Mouse (Mus musculus) heart, postnatal 0 days (tissue): ENCODE measurements around the gene Psmd6. TPM values are rescaled to one million over a fixed set of nuclear protein-coding genes. Genes with fewer than 3 reads are reported as not detected.

Source experiments
- ATAC-seq: fragments of 200-750 bp; cut with Nextera tagmentation; 2 replicates; pipeline ENCODE4 v1.8.0; 2017; ENCODE audit warnings: low read depth, moderate number of reproducible peaks, moderate library complexity; ENCODE audit not compliant: insufficient read depth
- DNase-seq: peaks from one replicate; pipeline ENCODE4 v3.0.0-alpha.2; 2016; ENCODE audit warnings: low spot score
- H3K27ac ChIP-seq: fragments of 300-500 bp; sonication (generic); 2 replicates; pipeline ENCODE4 v1.5.1; 2014; ENCODE audit warnings: low read depth, mild to moderate bottlenecking
- H3K27me3 ChIP-seq: fragments of 300-500 bp; sonication (generic); 2 replicates; pipeline ENCODE4 v1.6.1; 2014; ENCODE audit warnings: low read length, mixed read lengths; ENCODE audit not compliant: control insufficient read depth, insufficient read depth
- H3K36me3 ChIP-seq: fragments of 300-500 bp; sonication (generic); replicated peaks from 2 replicates; pipeline ENCODE4 v1.6.1; 2014; ENCODE audit warnings: low read length, mixed read lengths; ENCODE audit not compliant: control insufficient read depth, insufficient read depth
- H3K4me1 ChIP-seq: fragments of 300-500 bp; sonication (generic); 2 replicates; pipeline ENCODE4 v1.6.1; 2014; ENCODE audit warnings: antibody characterized with exemption; ENCODE audit not compliant: control insufficient read depth, insufficient read depth
- H3K4me2 ChIP-seq: fragments of 300-500 bp; sonication (generic); 2 replicates; pipeline ENCODE4 v1.6.1; 2014; ENCODE audit warnings: low read depth, mild to moderate bottlenecking, low read length, moderate library complexity
- H3K4me3 ChIP-seq: fragments of 300-500 bp; sonication (generic); 2 replicates; pipeline ENCODE4 v1.5.1; 2014; ENCODE audit warnings: low read depth, low read length
- H3K9ac ChIP-seq: fragments of 300-500 bp; sonication (generic); replicated peaks from 2 replicates; pipeline ENCODE4 v1.6.1; 2014; ENCODE audit warnings: low read depth, low read length, mixed read lengths
- H3K9me3 ChIP-seq: fragments of 300-500 bp; sonication (generic); replicated peaks from 2 replicates; pipeline ENCODE4 v1.6.1; 2016; ENCODE audit warnings: low read length; ENCODE audit not compliant: control insufficient read depth
- CTCF ChIP-seq: IDR thresholded peaks from 2 replicates; pipeline ENCODE4 v1.5.1; 2016; ENCODE audit warnings: antibody characterized with exemption, control low read depth, low read depth
- EP300 ChIP-seq: IDR thresholded peaks from 2 replicates; pipeline ENCODE4 v1.6.1; 2016; ENCODE audit warnings: antibody characterized with exemption, low read depth
- WGBS: fragments of 180-500 bp; shearing (Covaris S2); extraction: QIAGEN DNeasy Blood & Tissue Kit; methylation state at CpG from one replicate; pipeline ENCODE4 v1.1.7; 2014; 5-methylcytosine and 5-hydroxymethylcytosine counted together
- polyA plus RNA-seq: library from polyadenylated mRNA; unstranded; fragments of >200 nt; fragmentation: Nextera tagmentation; extraction: Ambion mirVana; gene quantifications from 2 replicates; pipeline ENCODE4 v1.2.1, GENCODE M21; 2015
- total RNA-seq: library from RNA; depleted of rRNA; stranded (reverse); fragments of >200 nt; gene quantifications from 2 replicates; pipeline ENCODE4 v1.2.3, GENCODE M21; 2014; ENCODE audit warnings: low replicate concordance; rRNA removed

The Psmd6 gene
- total and polyA plus RNA-seq, 2 experiments from 2014 or later, result 132 to 184 TPM

GRCm38 (mm10) chr14:14063382-14063781, 57.4 kb downstream of the Psmd6 start:
- Histone ChIP-seq H3K4me2 (no peak overlapping the region), H3K9me3 (no peaks in the 10 kb centered on the region), H3K36me3 (peaks cover 3% of the 10 kb centered on the region; the same call in 1 of the 2 replicates), H3K27ac (no peak overlapping the region), H3K9ac (no peak overlapping the region), H3K27me3 (no peaks in the 10 kb centered on the region), H3K4me3 (no peak overlapping the region), H3K4me1 (0 out of 2 replicates have a peak, but pooled peaks cover 4% of the 10 kb centered on the region)
- WGBS, result 79% methylated on average over 5 of the region's 5 CpGs
- ATAC-seq (no peak), DNase-seq (no peak)
- TF ChIP-seq CTCF (no peak), EP300 (no peak)

GRCm38 (mm10) chr14:14062531-14063245, 58.1 kb downstream of the Psmd6 start:
- H3K36me3 ChIP-seq, result peaks cover 3% of the 10 kb centered on the region; the same call in 1 of the 2 replicates
- DNase-seq, result no peak
- no peak overlapping the region for H3K9ac ChIP-seq
- H3K9me3 ChIP-seq, result no peaks in the 10 kb centered on the region
- no peaks in the 10 kb centered on the region for H3K27me3 ChIP-seq
- TF ChIP-seq EP300, result no peak
- TF ChIP-seq CTCF, result no peak
- no peak overlapping the region for H3K4me3 ChIP-seq
- H3K4me2 ChIP-seq, result no peak overlapping the region
- H3K4me1 ChIP-seq, result no peaks in the 10 kb centered on the region
- no peak overlapping the region for H3K27ac ChIP-seq
- 91% methylated on average over 11 of the region's 11 CpGs for WGBS
- ATAC-seq, result no peak

Other genes starting within 250 kb of the Psmd6 start
- not detected in 2 replicates for gene Gm281, start 206.5 kb downstream of the Psmd6 start, total RNA-seq
- gene Gm281, start 206.5 kb downstream of the Psmd6 start, polyA plus RNA-seq, result not detected in 2 replicates
- gene Atxn7, start 159.5 kb downstream of the Psmd6 start, total RNA-seq, result 11.2 and 12.4 TPM in 2 replicates
- gene Atxn7, start 159.5 kb downstream of the Psmd6 start, polyA plus RNA-seq, result 2.1 TPM in 2 replicates
- 80.9 and 86.7 TPM in 2 replicates for gene Thoc7, start 159.1 kb downstream of the Psmd6 start, total RNA-seq
- gene Thoc7, start 159.1 kb downstream of the Psmd6 start, polyA plus RNA-seq, result 198 and 207 TPM in 2 replicates
- gene Olfr720, start 65.9 kb upstream of the Psmd6 start, total RNA-seq, result not detected in 2 replicates
- gene Olfr720, start 65.9 kb upstream of the Psmd6 start, polyA plus RNA-seq, result not detected in 2 replicates
- gene Olfr31, start 201.8 kb upstream of the Psmd6 start, total RNA-seq, result not detected in 2 replicates
- not detected in 2 replicates for gene Olfr31, start 201.8 kb upstream of the Psmd6 start, polyA plus RNA-seq
- gene Il3ra, start 225.3 kb upstream of the Psmd6 start, total RNA-seq, result 10.8 and 22.1 TPM in 2 replicates
- gene Il3ra, start 225.3 kb upstream of the Psmd6 start, polyA plus RNA-seq, result 4.1 and 4.5 TPM in 2 replicates